Comparison of ENCODE assay signal across 10 mouse cellular contexts in genomic region chr16:96120022-96120623, GRCm38 (mm10).
"Had no signal": no experiment of that assay in that cellular context is flagged by ENCODE, and none has a peak within 500 bp of the region (broad histone marks: within the 10 kb centered on the region; RNA-seq: fewer than 3 reads in every experiment).

No protein-coding gene starts in this region.

- DNase-seq: kidney, adult 8-10 months; kidney, postnatal 25 days; lung, adult 18-20 months; midbrain, embryonic 14.5 days; right cerebral cortex, postnatal 14 days; thymus, adult 2 months; thymus, postnatal 25 days had no signal

- H3K9me3 ChIP-seq: neural tube, embryonic 13.5 days had no signal

- H3K9ac ChIP-seq: liver, embryonic 14.5 days; neural tube, embryonic 13.5 days had no signal

- H3K4me2 ChIP-seq: neural tube, embryonic 13.5 days had no signal

- H3K27me3 ChIP-seq: neural tube, embryonic 13.5 days had no signal

- H3K4me3 ChIP-seq: left cerebral cortex, adult 2 months; neural tube, embryonic 13.5 days had no signal

- H3K27ac ChIP-seq: left cerebral cortex, adult 2 months; liver, embryonic 14.5 days; neural tube, embryonic 13.5 days had no signal
